Mouse (Mus musculus) E14TG2a.4 (cell line): Measurements from ENCODE around the gene Defb36.

ENCODE experiments used
- CTCF ChIP-seq: conservative IDR thresholded peaks from 2 replicates; pipeline ENCODE4 v1.5.1; 2014; ENCODE audit warnings: low read length
- POU5F1 ChIP-seq: IDR thresholded peaks from 2 replicates; pipeline ENCODE4 v1.6.1; 2014; ENCODE audit warnings: low read length, borderline replicate concordance

DNA sequence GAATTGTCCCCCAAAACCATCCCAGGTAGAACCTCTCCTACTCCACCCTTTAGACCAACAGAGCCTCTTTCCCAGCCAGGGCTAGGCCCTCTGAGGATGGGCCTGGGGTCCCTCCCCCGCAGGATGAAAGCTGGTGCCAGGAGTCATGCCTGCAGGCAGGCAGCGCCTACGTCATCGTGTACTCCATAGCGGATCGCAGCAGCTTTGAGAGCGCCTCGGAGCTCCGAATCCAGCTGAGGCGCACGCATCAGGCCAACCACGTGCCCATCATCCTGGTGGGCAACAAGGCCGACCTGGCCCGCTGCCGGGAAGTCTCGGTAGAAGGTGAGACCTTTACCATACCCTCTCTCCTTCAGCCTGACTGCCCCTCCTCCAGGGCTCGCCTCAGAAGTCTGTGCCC lies 29.2 kb downstream of the Defb36 start:
- TF ChIP-seq CTCF (no peak), POU5F1 (no peak)
